Mouse (Mus musculus): ENCODE results near the gene Ssbp1. TPM values are rescaled to one million over a fixed set of nuclear protein-coding genes. Genes with fewer than 3 reads are reported as not detected.
A peak's percentile ranks its signal among the peaks of the same experiment; 100 is the strongest.

The Ssbp1 gene
- total RNA-seq (2021), result 10 to 100 TPM; 37.5 to 39.9 TPM

DNA sequence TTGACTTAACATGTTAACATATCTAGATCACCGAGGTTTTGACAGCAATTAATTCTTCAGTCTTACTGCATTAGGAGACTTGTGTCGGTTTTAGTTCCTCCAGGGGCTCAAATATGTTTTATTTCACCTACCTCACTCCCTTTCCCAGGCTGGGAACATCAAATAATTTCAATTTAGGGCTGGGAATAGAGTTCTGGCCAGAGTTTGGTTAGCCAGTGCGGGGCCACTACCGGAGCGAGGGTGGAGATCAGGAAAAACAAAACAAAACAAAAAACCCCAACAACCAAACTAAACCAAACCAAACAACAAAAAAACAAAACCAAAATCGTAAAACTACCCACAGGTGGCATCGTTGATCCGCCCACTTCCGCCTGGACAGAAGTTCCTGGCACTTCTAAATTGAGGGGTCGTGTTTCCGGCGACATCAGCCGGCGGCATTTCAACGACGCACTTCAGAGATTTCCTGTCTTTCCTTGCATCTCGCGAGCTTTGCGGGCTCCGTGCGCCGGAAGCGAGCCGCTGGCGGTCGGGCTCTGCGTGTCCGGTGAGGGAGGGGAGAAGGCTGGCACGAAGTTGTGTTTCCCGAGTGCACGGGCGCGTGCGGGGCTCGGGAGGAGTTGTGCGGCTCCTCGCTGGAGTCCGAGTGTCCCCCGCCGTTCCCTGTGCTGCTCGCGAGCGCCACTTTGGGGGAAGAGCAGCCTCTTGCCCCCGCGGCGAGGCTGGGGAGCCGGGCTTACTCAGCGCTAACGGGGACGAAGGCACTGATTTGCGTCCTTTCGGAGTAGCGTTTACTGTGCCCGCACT lies at the start of gene Ssbp1:
Gene Ssbp1 (plus strand): TSS at position 437 of the 804 bp plus-strand sequence.
- DNase-seq, result peak; percentile 93

DNA sequence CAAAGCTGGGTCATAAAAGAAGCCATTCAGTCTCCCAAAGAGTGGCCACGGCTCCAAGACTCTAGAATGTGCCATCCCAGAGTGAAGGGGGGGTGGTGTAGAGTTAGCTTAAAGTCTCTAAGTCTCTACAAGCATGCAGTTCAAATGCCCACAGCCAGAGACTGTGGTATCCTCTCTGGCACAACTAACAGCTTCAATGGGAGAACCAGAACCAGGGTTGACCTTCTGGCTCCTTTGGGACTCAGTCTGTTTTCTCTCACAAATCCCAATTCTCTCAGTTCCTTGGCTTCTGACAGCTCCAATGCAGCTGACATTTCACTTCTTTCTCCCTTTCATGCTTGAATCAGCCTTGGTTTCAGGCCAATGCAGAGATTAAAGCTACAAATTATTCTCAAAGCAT lies 48.1 kb upstream of the Ssbp1 start:
- no peak for DNase-seq

DNA sequence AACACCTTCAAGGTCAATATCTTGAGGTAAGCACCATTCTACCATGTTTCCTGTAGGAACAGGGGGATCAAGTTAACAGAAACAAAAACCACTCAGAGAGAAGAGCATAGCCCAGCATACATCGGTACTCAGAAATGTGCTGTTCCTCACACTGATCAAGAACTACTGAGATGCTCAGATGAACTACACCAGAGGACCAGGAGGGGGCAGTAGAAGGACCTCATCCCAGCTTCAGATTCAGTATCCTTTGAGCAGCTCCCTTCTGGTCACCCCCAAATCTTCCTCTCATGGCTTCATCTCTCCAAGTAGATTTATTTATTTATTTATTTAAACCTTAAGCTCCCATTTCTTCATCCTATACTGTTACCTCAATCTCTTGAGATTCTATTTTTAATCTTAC lies 47.4 kb upstream of the Ssbp1 start:
- peak; percentile 30 for DNase-seq

DNA sequence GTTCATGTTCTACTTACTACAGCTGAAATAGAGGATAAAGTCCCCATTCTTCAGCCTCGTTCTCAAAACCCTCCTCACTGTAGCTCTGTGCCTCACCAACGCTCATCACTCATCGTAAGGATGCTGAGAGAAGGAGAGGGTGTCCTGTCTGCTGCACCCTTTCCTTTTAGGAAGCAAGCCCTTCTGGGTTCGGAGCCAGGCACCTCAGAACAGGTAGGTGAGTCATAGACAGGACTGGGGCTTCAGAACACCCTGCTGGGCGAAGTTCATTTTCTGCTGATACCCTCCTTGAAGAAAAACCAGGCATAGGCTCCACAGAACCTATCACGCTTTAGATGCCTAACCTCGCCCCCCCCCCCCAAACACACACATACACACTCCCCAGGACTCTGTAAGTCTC lies 43.7 kb upstream of the Ssbp1 start:
- no peak for DNase-seq

DNA sequence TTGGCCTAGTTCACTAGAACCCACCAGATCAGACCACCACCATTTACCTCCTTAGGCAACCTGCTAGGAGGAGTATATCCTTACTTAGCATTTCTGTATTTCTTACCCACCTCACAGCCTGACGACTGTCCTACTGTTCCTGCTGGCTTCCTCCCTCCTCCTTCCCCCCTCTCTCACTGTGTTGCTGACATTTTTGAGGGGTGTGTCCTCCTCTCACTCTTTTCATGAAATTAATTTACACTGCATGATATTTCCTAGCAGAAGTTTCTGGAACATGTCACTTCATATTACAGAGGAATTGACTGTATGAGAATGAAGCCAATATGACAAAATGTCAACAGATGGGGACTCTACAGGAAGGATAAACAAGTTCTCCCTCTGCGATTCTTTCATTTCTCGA lies 42.5 kb upstream of the Ssbp1 start:
- DNase-seq, result no peak

- no peak for DNase-seq
Measured at GRCm38 (mm10) chr6:40429521-40429931, 41.6 kb upstream of the Ssbp1 start.

GRCm38 (mm10) chr6:40430251-40430650 lies 40.9 kb upstream of the Ssbp1 start:
- DNase-seq, result no peak

DNA sequence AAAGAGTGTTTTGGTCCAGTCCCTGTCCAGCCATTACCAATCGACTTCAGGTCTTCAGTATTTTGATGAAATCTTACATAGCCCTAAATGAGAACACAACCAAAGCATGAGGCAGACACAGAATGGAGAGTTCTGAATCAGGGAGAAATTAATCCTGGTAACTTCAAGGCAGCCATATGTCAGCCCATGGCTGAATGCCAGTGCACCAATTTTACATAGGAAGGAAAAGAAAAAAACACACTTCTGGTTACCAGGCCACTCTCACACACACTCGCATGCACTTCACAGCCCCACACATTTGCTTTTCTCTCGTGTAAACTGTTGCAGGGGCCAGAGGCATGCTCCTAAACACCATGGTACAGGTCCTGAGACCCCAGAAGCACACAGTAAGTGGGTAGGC lies 40.3 kb upstream of the Ssbp1 start:
- no peak for DNase-seq

DNA sequence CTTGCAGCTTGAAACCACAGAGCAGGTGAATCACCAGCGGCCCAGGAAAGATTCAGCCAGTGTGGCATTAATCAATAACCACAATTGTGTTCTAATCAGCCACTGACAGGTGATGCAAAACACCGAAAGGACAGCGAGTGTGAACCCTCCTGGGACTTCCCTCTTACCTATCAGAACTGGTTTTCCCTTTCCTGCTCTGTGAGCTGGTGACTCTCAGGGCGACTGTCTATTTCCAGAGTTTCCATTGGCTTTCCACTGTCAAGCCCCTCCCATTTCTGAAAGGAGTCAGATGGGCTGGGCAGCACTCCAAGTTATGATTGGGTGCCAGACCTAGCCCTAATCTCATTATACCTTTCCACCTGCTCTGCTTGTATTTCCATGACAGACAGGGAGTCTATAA lies 39.8 kb upstream of the Ssbp1 start:
- no peak for DNase-seq

DNA sequence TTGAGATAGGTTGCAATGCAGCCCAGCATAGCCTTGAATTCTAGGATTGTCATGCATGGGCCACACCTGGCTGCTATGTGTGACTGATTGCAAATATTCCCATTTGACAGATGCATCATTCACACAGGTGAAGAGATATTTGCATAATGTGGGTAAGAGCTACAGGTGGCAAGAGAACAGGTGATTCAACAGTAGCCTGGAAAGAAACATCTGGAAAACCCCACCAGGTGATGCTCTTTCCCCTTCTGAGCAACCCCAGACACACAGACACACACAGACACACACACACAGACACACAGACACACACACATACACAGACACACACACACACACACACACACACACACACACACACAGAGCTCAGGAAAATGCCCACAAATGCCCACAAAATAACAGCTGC lies 39.3 kb upstream of the Ssbp1 start:
- DNase-seq, result no peak

- no peak for DNase-seq
Measured at GRCm38 (mm10) chr6:40432346-40433275, 38.5 kb upstream of the Ssbp1 start.

DNA sequence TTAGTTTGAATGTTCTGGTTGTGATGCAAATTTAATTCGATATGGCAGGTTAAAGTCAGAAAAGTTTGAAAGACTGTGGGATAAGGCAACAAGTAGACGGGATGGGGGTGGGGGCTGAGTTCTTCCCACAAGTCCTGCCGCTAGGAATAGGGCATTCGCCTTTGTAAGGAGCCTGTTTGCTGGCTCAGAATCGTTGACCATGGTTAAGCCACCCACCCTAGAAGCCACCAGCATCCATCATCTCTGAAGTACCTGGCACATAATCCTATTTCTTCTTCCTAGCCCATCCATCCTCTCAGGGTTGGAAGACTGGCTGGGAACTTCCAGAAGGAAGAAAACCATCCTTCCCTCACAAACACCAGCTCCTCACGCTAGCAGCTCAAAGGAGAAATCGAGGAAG lies 36.5 kb upstream of the Ssbp1 start:
- DNase-seq, result no peak

DNA sequence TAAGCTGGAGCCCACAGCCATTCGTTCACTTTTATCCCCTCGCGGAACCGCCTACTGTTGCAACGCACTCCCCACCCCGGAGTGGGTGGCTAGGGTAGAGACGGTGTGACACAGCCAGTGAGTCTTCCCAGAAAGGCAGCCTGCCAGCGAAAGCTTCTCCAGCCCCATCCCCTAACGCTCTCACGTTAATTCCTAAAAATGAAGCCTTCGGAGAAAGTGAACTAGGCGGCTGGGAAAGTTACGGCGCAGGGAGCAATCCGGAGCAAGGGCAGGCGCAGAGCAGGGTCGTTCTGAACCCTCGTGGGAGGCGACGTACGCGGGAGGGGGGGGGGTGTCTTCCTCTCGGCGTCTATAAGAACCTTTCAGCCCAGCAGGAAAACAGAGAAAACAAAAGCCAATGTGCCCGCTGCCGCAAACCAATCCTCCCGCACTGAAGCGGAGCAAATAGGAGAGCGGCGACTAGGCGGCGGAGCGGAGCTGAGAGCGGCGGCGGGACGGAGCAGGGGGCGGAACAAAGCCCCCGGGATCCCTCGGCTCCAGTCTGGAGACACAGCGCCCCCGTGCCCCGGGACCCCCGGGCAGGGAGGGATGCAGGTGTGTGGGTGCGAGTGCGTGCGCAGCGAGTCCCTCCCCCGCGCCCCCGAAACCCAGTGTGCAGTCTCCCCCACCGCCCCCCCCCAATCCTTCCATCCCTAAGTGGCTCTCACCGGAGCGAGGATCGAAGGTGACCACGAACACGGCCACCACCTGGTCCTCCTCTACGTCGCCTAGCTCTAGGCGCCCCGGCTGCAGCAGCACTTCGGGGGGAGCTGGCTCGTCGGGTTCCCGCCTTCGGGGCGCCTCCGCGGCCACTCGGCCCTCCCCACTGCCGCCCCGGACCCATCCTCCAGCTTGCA lies 35.8 kb upstream of the Ssbp1 start:
- peak; percentile 25 for DNase-seq

DNA sequence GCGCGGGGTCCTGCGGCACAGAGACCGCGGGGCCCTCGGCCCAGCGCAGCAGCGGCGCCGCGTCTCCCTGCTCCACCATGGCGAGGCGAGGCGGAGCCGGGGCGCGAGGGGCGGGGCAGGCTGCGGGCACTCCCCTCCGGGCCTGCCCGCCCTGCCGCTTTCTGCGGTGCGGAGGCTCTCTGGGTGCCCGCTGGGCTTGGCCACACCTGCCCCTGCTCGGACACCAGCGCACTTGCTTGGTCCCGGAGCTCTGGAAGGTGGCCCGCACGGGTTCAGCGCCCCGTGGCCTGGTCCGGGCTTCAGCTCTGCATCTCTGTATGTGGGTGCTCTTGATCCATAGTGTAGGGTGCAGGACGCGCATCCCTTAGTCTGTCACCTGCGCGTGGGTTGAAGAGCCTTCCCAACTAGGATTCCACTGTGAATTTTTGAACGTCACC lies 35.1 kb upstream of the Ssbp1 start, which contains the start of gene E330009J07Rik:
Gene E330009J07Rik (minus strand): TSS at position 89 of the 437 bp plus-strand sequence.
- DNase-seq, result peak; percentile 80

DNA sequence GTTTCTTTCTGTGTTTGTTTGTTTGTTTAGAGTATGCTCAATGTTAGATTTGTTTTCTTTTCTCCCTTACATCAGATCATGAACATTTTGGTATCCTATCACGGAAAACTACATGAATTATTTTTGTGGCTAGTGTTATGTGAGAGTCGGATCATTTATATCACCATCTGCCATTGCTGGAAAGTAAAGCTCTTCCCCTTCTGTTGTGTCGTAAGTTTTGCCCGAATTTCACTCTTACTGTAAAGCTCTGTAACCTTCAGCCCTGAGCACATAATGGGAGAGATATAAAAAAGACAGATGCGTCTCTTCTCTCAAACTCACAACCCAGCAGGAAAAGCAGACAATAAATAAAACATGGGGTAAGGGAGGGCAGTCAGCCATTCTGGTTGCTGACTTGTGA lies 32.2 kb upstream of the Ssbp1 start, which contains the start of gene Wee2:
Gene Wee2 (plus strand): TSS at position 153 of the 400 bp plus-strand sequence.
- DNase-seq, result no peak

GRCm38 (mm10) chr6:40439731-40440130 lies 31.4 kb upstream of the Ssbp1 start:
- DNase-seq, result no peak

- no peak for DNase-seq
Measured at GRCm38 (mm10) chr6:40441276-40441675, 29.9 kb upstream of the Ssbp1 start.

DNA sequence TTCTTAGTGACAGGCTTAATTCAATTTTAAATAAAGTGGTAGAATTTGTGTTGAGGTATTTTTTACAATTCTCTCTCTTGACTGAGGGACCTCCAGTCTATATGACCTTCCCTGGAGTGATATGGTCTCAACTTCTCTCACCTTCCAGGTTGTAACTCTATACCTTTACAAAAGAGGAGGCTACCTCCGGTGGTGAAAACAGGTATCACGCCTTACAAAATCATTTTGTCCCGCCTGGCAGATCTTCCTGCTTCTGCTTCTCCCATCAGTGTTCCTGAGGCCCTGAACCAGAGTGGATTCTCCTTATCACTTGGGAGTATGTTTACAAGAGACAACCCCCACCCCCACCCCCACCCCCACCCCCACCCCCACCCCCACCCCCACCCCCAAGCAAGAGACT lies 29.4 kb upstream of the Ssbp1 start:
- no peak for DNase-seq

- no peak for DNase-seq
Measured at GRCm38 (mm10) chr6:40443281-40443928, 27.7 kb upstream of the Ssbp1 start.

GRCm38 (mm10) chr6:40448626-40449025 lies 22.5 kb upstream of the Ssbp1 start:
- no peak for DNase-seq

- no peak for DNase-seq
Measured at GRCm38 (mm10) chr6:40454436-40455041, 16.6 kb upstream of the Ssbp1 start.
